Mouse (Mus musculus) CH12.LX (cell line): ENCODE measurements around the gene Atp23. TPM values are rescaled to one million over a fixed set of nuclear protein-coding genes. Genes with fewer than 3 reads are reported as not detected.

Experiments
- DNase-seq: peaks from one replicate; pipeline ENCODE4 v3.0.0-alpha.2; 2013; ENCODE audit errors: extremely low read depth
- H3K27ac ChIP-seq: 2 replicates; pipeline ENCODE4 v1.5.1; 2012; ENCODE audit warnings: low read depth, mild to moderate bottlenecking, control low read depth, moderate library complexity; ENCODE audit not compliant: insufficient read depth
- H3K27me3 ChIP-seq: replicated peaks from 2 replicates; pipeline ENCODE3; 2012; ENCODE audit warnings: inconsistent platforms
- H3K36me3 ChIP-seq, 2 experiments: replicated peaks in 1 of 2; 2 replicates each; pipeline versions ENCODE3 to v1.6.1; 2012; ENCODE audit warnings: inconsistent platforms in 1 of 2, low read length in 1 of 2, mild to moderate bottlenecking in 1 of 2, mixed read lengths in 1 of 2, moderate library complexity in 1 of 2; ENCODE audit not compliant: control insufficient read depth in 1 of 2, insufficient read depth in 1 of 2
- H3K4me1 ChIP-seq, 2 experiments: 2 replicates each; pipeline ENCODE4 v1.6.1; 2012; ENCODE audit warnings: inconsistent platforms in 1 of 2, moderate library complexity in 1 of 2; ENCODE audit not compliant: insufficient read depth in 2 of 2, control insufficient read depth in 1 of 2
- H3K4me2 ChIP-seq: 2 replicates; pipeline ENCODE4 v1.6.1; 2012; ENCODE audit warnings: low read depth, mild to moderate bottlenecking, control low read depth; ENCODE audit not compliant: poor library complexity, insufficient read depth, severe bottlenecking
- H3K4me3 ChIP-seq, 3 experiments: fragments of 150-350 bp in 1 of 3; sonication (generic) in 1 of 3; replicated peaks in 1 of 3; 2 replicates each; pipeline versions ENCODE3 to v1.5.1; 2011 to 2012; ENCODE audit warnings: low read depth in 2 of 3, low read length in 2 of 3, mild to moderate bottlenecking in 2 of 3, moderate library complexity in 2 of 3, control low read depth in 1 of 3, improper control_type of control experiment in 1 of 3, inconsistent platforms in 1 of 3, mixed read lengths in 1 of 3; ENCODE audit not compliant: poor library complexity in 1 of 3
- H3K79me2 ChIP-seq: replicated peaks from 2 replicates; pipeline ENCODE4 v1.6.1; 2012; ENCODE audit warnings: mild to moderate bottlenecking, moderate library complexity; ENCODE audit not compliant: control insufficient read depth, poor library complexity, insufficient read depth, severe bottlenecking; ENCODE audit errors: extremely low read depth
- H3K9ac ChIP-seq: 2 replicates; pipeline ENCODE4 v1.6.1; 2012; ENCODE audit warnings: low read depth, mild to moderate bottlenecking, control low read depth, moderate library complexity; ENCODE audit not compliant: insufficient read depth
- H3K9me3 ChIP-seq: replicated peaks from 2 replicates; pipeline ENCODE3; 2012; ENCODE audit warnings: low read length, inconsistent platforms, mixed read lengths
- CHD1 ChIP-seq: IDR thresholded peaks from 2 replicates; pipeline ENCODE4 v1.6.1; 2012; ENCODE audit warnings: low read depth, low read length, improper control_type of control experiment, inconsistent platforms
- CHD2 ChIP-seq: IDR thresholded peaks from 2 replicates; pipeline ENCODE4 v1.6.1; 2011; ENCODE audit warnings: low read length, improper control_type of control experiment
- CTCF ChIP-seq, 2 experiments: IDR thresholded peaks in 1 of 2; conservative IDR thresholded peaks in 1 of 2; 2 replicates each; pipeline ENCODE4 v1.5.1; 2011 to 2012; ENCODE audit warnings: low read depth in 2 of 2, low read length in 2 of 2, improper control_type of control experiment in 1 of 2, inconsistent platforms in 1 of 2, mild to moderate bottlenecking in 1 of 2, moderate library complexity in 1 of 2
- ELF1 ChIP-seq: IDR thresholded peaks from 2 replicates; pipeline ENCODE4 v1.6.1; 2014; ENCODE audit warnings: low read depth, mild to moderate bottlenecking, inconsistent platforms, low read length, improper control_type of control experiment
- ETS1 ChIP-seq: conservative IDR thresholded peaks from 2 replicates; pipeline ENCODE4 v1.6.1; 2012; ENCODE audit warnings: low read depth, mild to moderate bottlenecking, inconsistent platforms, low read length, improper control_type of control experiment, moderate library complexity
- GABPA ChIP-seq: IDR thresholded peaks from 2 replicates; pipeline ENCODE4 v1.6.1; 2012; ENCODE audit warnings: low read depth, low read length, improper control_type of control experiment, inconsistent platforms; ENCODE audit not compliant: insufficient replicate concordance
- HCFC1 ChIP-seq: IDR thresholded peaks from 2 replicates; pipeline ENCODE4 v1.6.1; 2012; ENCODE audit warnings: low read depth, mild to moderate bottlenecking, inconsistent platforms, low read length, improper control_type of control experiment
- IRF4 ChIP-seq: IDR thresholded peaks from 2 replicates; pipeline ENCODE4 v1.6.1; 2014; ENCODE audit warnings: low read depth, mild to moderate bottlenecking, inconsistent platforms, low read length, improper control_type of control experiment
- JUN ChIP-seq: IDR thresholded peaks from 2 replicates; pipeline ENCODE4 v1.6.1; 2011; ENCODE audit warnings: low read depth, mild to moderate bottlenecking, low read length, improper control_type of control experiment, moderate library complexity; ENCODE audit not compliant: insufficient read depth
- JUND ChIP-seq: conservative IDR thresholded peaks from 2 replicates; pipeline ENCODE4 v1.6.1; 2011; ENCODE audit warnings: low read depth, low read length, improper control_type of control experiment
- KAT2A ChIP-seq: IDR thresholded peaks from 2 replicates; pipeline ENCODE4 v1.6.1; 2012; ENCODE audit warnings: low read length, improper control_type of control experiment, inconsistent platforms; ENCODE audit not compliant: insufficient replicate concordance
- MAFK ChIP-seq: IDR thresholded peaks from 2 replicates; pipeline ENCODE4 v1.6.1; 2011; ENCODE audit warnings: low read length, improper control_type of control experiment; ENCODE audit not compliant: insufficient replicate concordance
- MAX ChIP-seq: IDR thresholded peaks from 2 replicates; pipeline ENCODE4 v1.6.1; 2011; ENCODE audit warnings: low read length, improper control_type of control experiment
- MEF2A ChIP-seq: IDR thresholded peaks from 2 replicates; pipeline ENCODE4 v1.6.1; 2014; ENCODE audit warnings: low read depth, mild to moderate bottlenecking, inconsistent platforms, low read length, improper control_type of control experiment, borderline replicate concordance
- MXI1 ChIP-seq: IDR thresholded peaks from 2 replicates; pipeline ENCODE4 v1.6.1; 2011; ENCODE audit warnings: mild to moderate bottlenecking, low read depth, low read length, improper control_type of control experiment
- NELFE ChIP-seq: IDR thresholded peaks from 2 replicates; pipeline ENCODE4 v1.6.1; 2011; ENCODE audit warnings: low read depth, low read length, improper control_type of control experiment
- NRF1 ChIP-seq: IDR thresholded peaks from 2 replicates; pipeline ENCODE4 v1.6.1; 2014; ENCODE audit warnings: low read depth, mild to moderate bottlenecking, inconsistent platforms, low read length, improper control_type of control experiment, moderate library complexity
- POLR2AphosphoS2 ChIP-seq: IDR thresholded peaks from 2 replicates; pipeline ENCODE4 v1.6.1; 2011; ENCODE audit warnings: low read depth, low read length, improper control_type of control experiment
- RAD21 ChIP-seq: IDR thresholded peaks from 2 replicates; pipeline ENCODE4 v1.6.1; 2011; ENCODE audit warnings: low read depth, mild to moderate bottlenecking, low read length, improper control_type of control experiment, moderate library complexity
- RCOR1 ChIP-seq: conservative IDR thresholded peaks from 2 replicates; pipeline ENCODE4 v1.6.1; 2012; ENCODE audit warnings: low read depth, mild to moderate bottlenecking, inconsistent platforms, low read length, improper control_type of control experiment
- SMC3 ChIP-seq: IDR thresholded peaks from 2 replicates; pipeline ENCODE4 v1.6.1; 2011; ENCODE audit warnings: low read depth, low read length, improper control_type of control experiment
- TCF12 ChIP-seq: IDR thresholded peaks from 2 replicates; pipeline ENCODE4 v1.6.1; 2014; ENCODE audit warnings: low read depth, mild to moderate bottlenecking, inconsistent platforms, low read length, improper control_type of control experiment
- UBTF ChIP-seq: IDR thresholded peaks from 2 replicates; pipeline ENCODE4 v1.6.1; 2012; ENCODE audit warnings: low read depth, mild to moderate bottlenecking, inconsistent platforms, low read length, improper control_type of control experiment, moderate library complexity
- USF1 ChIP-seq: IDR thresholded peaks from 2 replicates; pipeline ENCODE4 v1.6.1; 2014; ENCODE audit warnings: low read depth, mild to moderate bottlenecking, inconsistent platforms, low read length, improper control_type of control experiment
- ZC3H11A ChIP-seq: IDR thresholded peaks from 2 replicates; pipeline ENCODE4 v1.6.1; 2012; ENCODE audit warnings: low read depth, mild to moderate bottlenecking, inconsistent platforms, low read length, improper control_type of control experiment
- ZKSCAN1 ChIP-seq: IDR thresholded peaks from 2 replicates; pipeline ENCODE4 v1.6.1; 2012; ENCODE audit warnings: low read depth, inconsistent platforms, low read length, improper control_type of control experiment, borderline replicate concordance
- ZMIZ1 ChIP-seq: IDR thresholded peaks from 2 replicates; pipeline ENCODE4 v1.6.1; 2012; ENCODE audit warnings: low read depth, mild to moderate bottlenecking, inconsistent platforms, low read length, improper control_type of control experiment
- dilution Hi-C: fragments of 300-500 bp; cut with MboI; formaldehyde crosslinking; loops from 2 replicates; pipeline ENCODE4 v1.14.3; 2020; ENCODE audit warnings: low sequenced_read_pairs; ENCODE audit not compliant: extremely low pct_unique_long_range_greater_than_20kb, extremely low pct_ligation_motif_present
- in situ Hi-C: fragments of 300-500 bp; cut with MboI; formaldehyde crosslinking; loops from 3 replicates; pipeline ENCODE4 v1.14.3; 2019; ENCODE audit warnings: low sequenced_read_pairs, low pct_ligation_motif_present, low pct_unique_long_range_greater_than_20kb, mixed read lengths
- polyA plus RNA-seq: library from polyadenylated mRNA; unstranded; fragments of >175 nt; gene quantifications from 2 replicates; pipeline ENCODE4 v1.2.1, GENCODE M21; 2012; ENCODE audit warnings: low read depth; ENCODE audit not compliant: insufficient read length
- total RNA-seq, 2 experiments: library from RNA; depleted of rRNA; stranded (reverse); fragments of 300-350 nt in 1 of 2; fragments of >200 nt in 1 of 2; gene quantifications; 2 replicates each; pipeline ENCODE4 v1.2.3; 2012 to 2014

The Atp23 gene
- total and polyA plus RNA-seq, 3 experiments = 16.7 to 18.9 (median 17.2) TPM

DNA sequence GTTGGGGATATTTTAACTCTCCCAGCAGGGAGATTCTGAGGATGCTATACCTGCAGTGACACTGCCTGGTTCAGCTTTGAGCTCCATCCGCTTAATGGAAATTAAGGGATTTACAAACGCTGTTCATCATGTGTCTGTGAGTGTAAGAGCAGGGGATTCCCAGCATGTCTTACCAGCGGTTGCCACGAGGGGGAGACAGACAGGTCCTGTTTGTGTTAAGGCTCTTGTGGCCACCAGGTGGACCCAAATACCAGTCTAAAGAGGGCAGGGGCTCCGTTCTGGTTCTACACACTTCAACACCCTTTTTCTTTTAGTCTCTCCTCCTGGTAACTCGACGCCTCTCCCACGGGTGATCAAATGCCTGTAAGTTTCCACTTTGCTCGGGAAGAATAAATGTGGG is 17.9 kb upstream of the Atp23 start (continued):
- no peak for TF ChIP-seq ELF1
- peak; percentile 18; the same call in 1 of the 2 replicates for TF ChIP-seq HCFC1
- no peak for TF ChIP-seq CHD2
- peak; percentile 89 for TF ChIP-seq MAX
- TF ChIP-seq TCF12 = peak; percentile 57
- no peak for TF ChIP-seq JUN
- TF ChIP-seq RAD21 = no peak; the same call in none of the 2 replicates
- TF ChIP-seq USF1 = no peak
- peak; percentile 58; the same call in 1 of the 2 replicates for TF ChIP-seq JUND
- peak; percentile 43; the same call in 1 of the 2 replicates for TF ChIP-seq MXI1
- no peak for TF ChIP-seq POLR2AphosphoS2
- peak; percentile 99 to 100 for TF ChIP-seq CTCF (conservative IDR thresholded peaks at IDR 0.05 in 1 of 2, IDR thresholded peaks at IDR 0.05 in 1 of 2; ENCODE audit: low read depth in 2 of 2, low read length in 2 of 2)
- no peak for TF ChIP-seq ZKSCAN1
- no peak for TF ChIP-seq UBTF
- TF ChIP-seq MAFK = no peak

DNA sequence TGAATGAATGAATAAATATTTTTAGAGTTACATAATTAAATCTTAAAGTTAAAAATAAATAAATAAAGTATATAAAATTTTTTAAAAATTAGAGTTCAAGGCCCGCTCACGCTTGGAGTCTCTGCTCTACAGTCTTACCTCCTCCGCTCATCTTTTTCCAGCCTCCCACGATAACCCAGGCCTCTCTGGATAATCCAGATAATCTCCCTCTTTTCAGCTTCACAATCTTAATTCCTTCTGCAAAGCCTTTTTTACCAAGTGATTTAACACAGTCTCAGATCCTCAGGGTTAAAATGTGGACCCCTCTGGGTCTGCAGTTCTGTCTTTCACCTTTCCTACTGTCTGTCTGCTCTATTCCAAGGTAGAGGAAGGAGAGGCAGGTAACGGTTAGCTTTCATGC is 13.1 kb upstream of the Atp23 start:
- peaks cover 13% of the 10 kb centered on the region for H3K27me3 ChIP-seq
- DNase-seq = no peak

DNA sequence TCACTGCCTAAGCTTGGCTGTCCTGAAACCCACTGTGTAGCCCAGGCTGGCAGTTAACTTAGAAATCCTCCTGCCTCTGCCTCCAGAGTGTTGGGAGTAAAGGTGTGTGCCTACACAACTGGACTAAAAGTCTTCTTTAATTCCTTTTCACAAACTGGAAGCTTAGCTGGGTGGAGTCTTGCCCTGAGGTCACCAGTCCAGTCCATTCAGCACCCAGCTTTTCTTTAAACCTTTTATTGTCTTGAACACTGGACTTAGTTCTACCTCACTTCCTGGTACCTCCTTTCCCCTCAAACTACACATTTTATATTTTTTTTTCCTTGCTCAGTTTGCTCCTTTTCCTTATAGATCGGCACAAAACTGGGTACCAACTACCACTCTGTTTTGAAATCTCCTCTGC is 10.3 kb upstream of the Atp23 start:
- Histone ChIP-seq H3K79me2 (no peaks in the 10 kb centered on the region), H3K9ac (no peak overlapping the region), H3K27ac (no peak overlapping the region), H3K4me1 (peaks cover 0 to 8% of the 10 kb centered on the region in 2 experiments; a peak in 1 of 4 replicates), H3K36me3 (no peaks in the 10 kb centered on the region), H3K9me3 (peaks cover 3% of the 10 kb centered on the region), H3K27me3 (peaks cover 5% of the 10 kb centered on the region), H3K4me2 (no peak overlapping the region), H3K4me3 (no peak overlapping the region)
- dilution Hi-C loops = no loop called here
- TF ChIP-seq NELFE (no peak), ZKSCAN1 (no peak), CHD1 (no peak), RAD21 (no peak), USF1 (no peak), UBTF (no peak), ETS1 (no peak), ELF1 (no peak), JUN (no peak), MAX (no peak), ZC3H11A (no peak), RCOR1 (no peak), NRF1 (no peak), KAT2A (no peak), MAFK (no peak), MEF2A (no peak), SMC3 (no peak), ZMIZ1 (no peak)
- in situ Hi-C loops = no loop called here
- DNase-seq = no peak

More for the DNA sequence above, 13.1 kb upstream of the Atp23 start:
- Histone ChIP-seq H3K27ac (no peak overlapping the region), H3K9ac (no peak overlapping the region), H3K4me1 (peaks cover 1 to 3% of the 10 kb centered on the region in 2 experiments; a peak in 2 of 4 replicates), H3K4me2 (no peak overlapping the region), H3K4me3 (no peak overlapping the region), H3K79me2 (no peaks in the 10 kb centered on the region), H3K9me3 (peaks cover 3% of the 10 kb centered on the region), H3K36me3 (no peaks in the 10 kb centered on the region)
- in situ Hi-C loops (no loop called here), dilution Hi-C loops (no loop called here)
- TF ChIP-seq IRF4 (no peak), POLR2AphosphoS2 (no peak), JUN (no peak), MAFK (no peak), CHD1 (no peak), GABPA (no peak)
